ENCODE assay signal across 8 mouse cellular contexts in genomic region chr3:69127693-69128092, GRCm38 (mm10). TPM values are rescaled to one million over a fixed set of nuclear protein-coding genes. Genes with fewer than 3 reads are reported as not detected.
DNase-seq lines count a peak whose midpoint lies in the region; ATAC-seq and TF ChIP-seq lines count a peak whose summit lies in the region.

No protein-coding gene starts in this region.

- peaks cover 15% of the 10 kb centered on the region for H3K4me1 ChIP-seq in hindbrain, embryonic 16.5 days (ENCODE audit: control insufficient read depth, insufficient read depth, low read depth, low read length)
- H3K4me1 ChIP-seq in liver, postnatal 0 days (ENCODE audit: insufficient read depth), result peaks cover 11% of the 10 kb centered on the region
- H3K4me1 ChIP-seq in stomach, embryonic 15.5 days, result peaks cover 8% of the 10 kb centered on the region

- no peak for ATAC-seq in hindbrain, embryonic 16.5 days
- ATAC-seq in liver, postnatal 0 days, result no peak
- ATAC-seq in stomach, embryonic 15.5 days (ENCODE audit: insufficient read depth, low FRiP score, low read depth), result no peak

- no peaks in the 10 kb centered on the region for H3K36me3 ChIP-seq in hindbrain, embryonic 16.5 days (ENCODE audit: control insufficient read depth, insufficient read depth, low read length)
- H3K36me3 ChIP-seq in liver, postnatal 0 days (replicated peaks; ENCODE audit: insufficient read depth, low read length), result no peaks in the 10 kb centered on the region; the same call in 1 of the 2 replicates
- no peaks in the 10 kb centered on the region for H3K36me3 ChIP-seq in stomach, embryonic 15.5 days

- no peaks in the 10 kb centered on the region for H3K9me3 ChIP-seq in hindbrain, embryonic 16.5 days (ENCODE audit: control insufficient read depth, low read length)
- no peaks in the 10 kb centered on the region for H3K9me3 ChIP-seq in liver, postnatal 0 days (ENCODE audit: low read length)
- no peaks in the 10 kb centered on the region for H3K9me3 ChIP-seq in stomach, embryonic 15.5 days

- peak overlapping the region; percentile 95 for H3K27ac ChIP-seq in layer of hippocampus, adult 2 months
- H3K27ac ChIP-seq in hindbrain, embryonic 16.5 days (ENCODE audit: low read depth, low read length), result no peak overlapping the region
- H3K27ac ChIP-seq in liver, postnatal 0 days (ENCODE audit: low read depth), result peak overlapping the region; percentile 99
- no peak overlapping the region for H3K27ac ChIP-seq in stomach, embryonic 15.5 days

- peak overlapping the region; percentile 84 for H3K4me3 ChIP-seq in layer of hippocampus, adult 2 months
- H3K4me3 ChIP-seq in hindbrain, embryonic 16.5 days (ENCODE audit: low read length), result peak overlapping the region; percentile 96
- H3K4me3 ChIP-seq in liver, postnatal 0 days (ENCODE audit: low read depth, low read length), result peak overlapping the region; percentile 90
- H3K4me3 ChIP-seq in stomach, embryonic 15.5 days (replicated peaks), result peak overlapping the region; percentile 96

- WGBS in hindbrain, embryonic 16.5 days, result 6% methylated on average over 9 of the region's 9 CpGs
- WGBS in liver, postnatal 0 days (ENCODE audit: insufficient replicate concordance), result 6% methylated on average over 9 of the region's 9 CpGs
- 8% methylated on average over 9 of the region's 9 CpGs for WGBS in stomach, embryonic 15.5 days

- DNase-seq in layer of hippocampus, adult 2 months (ENCODE audit: low spot score in 2 of 2), result no peak
- DNase-seq in layer of hippocampus, adult 9-11 months, result no peak
- peak; percentile 29 for DNase-seq in c-Kit-positive CD71-positive TER-119-positive erythroid progenitor cells, embryonic 14.5 days (ENCODE audit: low spot score)
- DNase-seq in liver, postnatal 0 days, result no peak
- DNase-seq in layer of hippocampus, adult 18-20 months (ENCODE audit: low spot score in 2 of 2), result no peak
- no peak for DNase-seq in ovary, adult 18-20 months (ENCODE audit: low spot score)

- H3K27me3 ChIP-seq in hindbrain, embryonic 16.5 days (replicated peaks; ENCODE audit: control insufficient read depth, insufficient read depth, low read length), result no peaks in the 10 kb centered on the region
- H3K27me3 ChIP-seq in liver, postnatal 0 days (ENCODE audit: insufficient read depth, low read length), result no peaks in the 10 kb centered on the region
- H3K27me3 ChIP-seq in stomach, embryonic 15.5 days (replicated peaks), result no peaks in the 10 kb centered on the region

- no peak for TF ChIP-seq EP300 in liver, postnatal 0 days (IDR thresholded peaks at IDR 0.05; ENCODE audit: low read depth)

- peak overlapping the region; percentile 99 for H3K9ac ChIP-seq in hindbrain, embryonic 16.5 days (ENCODE audit: low read depth, low read length)
- peak overlapping the region; percentile 95 for H3K9ac ChIP-seq in liver, postnatal 0 days (replicated peaks)
- peak overlapping the region; percentile 65; the same call in 1 of the 2 replicates for H3K9ac ChIP-seq in stomach, embryonic 15.5 days

- H3K4me2 ChIP-seq in hindbrain, embryonic 16.5 days (ENCODE audit: low read length), result peak overlapping the region; percentile 91
- H3K4me2 ChIP-seq in liver, postnatal 0 days (ENCODE audit: low read depth, low read length), result peak overlapping the region; percentile 83
- peak overlapping the region; percentile 72 for H3K4me2 ChIP-seq in stomach, embryonic 15.5 days

- TF ChIP-seq CTCF in layer of hippocampus, adult 2 months (conservative IDR thresholded peaks at IDR 0.05), result no peak
- TF ChIP-seq CTCF in liver, postnatal 0 days (IDR thresholded peaks at IDR 0.05; ENCODE audit: low read depth), result no peak

RNA-seq across cellular contexts. Expression of gene Kpna4, which starts 0.8 kb away (rescaled TPM):
- total RNA-seq in layer of hippocampus, adult 2 months (2021), result 10 to 100 TPM; 82.9 to 87.7 TPM
- 27.0 and 28.7 TPM in 2 replicates for polyA plus RNA-seq in hindbrain, embryonic 16.5 days (2015; fragmentation: Nextera tagmentation; extraction: Ambion mirVana)
- polyA plus RNA-seq in liver, postnatal 0 days (2015; fragmentation: Nextera tagmentation; extraction: Ambion mirVana), result 9.0 and 10.1 TPM in 2 replicates
- 29.7 and 31.1 TPM in 2 replicates for polyA plus RNA-seq in stomach, embryonic 15.5 days (2015; fragmentation: Nextera tagmentation; extraction: Ambion mirVana)
- 10 to 100 TPM; 84.4 to 92.4 TPM for total RNA-seq in layer of hippocampus, adult 18-20 months (2021)

Comparison
In these comparisons a context has a peak if more than half of its experiments do, and no peak if none do; other contexts are left out.
1. H3K27ac ChIP-seq: peak in layer of hippocampus, adult 2 months (single experiment) and liver, postnatal 0 days (single experiment); none in hindbrain, embryonic 16.5 days (single experiment) and stomach, embryonic 15.5 days (single experiment).
2. Peak in every context shown above with its lines, with median percentiles within 50 percentile points of each other: H3K4me3 ChIP-seq, H3K4me2 ChIP-seq and H3K9ac ChIP-seq.